Mouse (Mus musculus): ENCODE measurements at regions not wholly inside any gene's neighbourhood (a gene's known extent, or its start where the extent isn't known, plus 50 kb on each side); places are given as distances from the start of the nearest gene placed in this dataset.

DNA sequence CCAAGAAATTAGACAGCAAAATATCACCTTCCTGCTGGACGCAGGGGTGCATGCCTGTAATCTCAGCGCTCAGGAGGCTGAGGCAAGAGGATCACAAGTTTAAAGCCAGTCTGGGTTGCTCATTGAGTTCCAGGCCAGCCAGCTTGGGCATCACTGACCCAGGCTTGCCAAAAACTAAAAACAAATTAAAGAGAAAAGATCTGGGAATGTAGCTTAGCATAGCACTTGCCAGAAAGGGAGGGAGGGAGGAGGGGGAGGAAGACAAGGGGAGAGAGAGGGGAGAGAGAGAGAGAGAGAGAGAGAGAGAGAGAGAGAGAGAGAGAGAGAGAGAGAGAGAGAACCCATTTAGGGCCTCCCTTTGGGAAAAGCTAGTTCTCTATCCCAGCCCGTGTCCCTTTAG is 112.7 kb upstream of the Thy1 start:
- TF ChIP-seq MAX (IDR thresholded peaks at IDR 0.05; ENCODE audit: low read length), result no peak
- TF ChIP-seq CHD2 (IDR thresholded peaks at IDR 0.05; ENCODE audit: low read length), result no peak
- TF ChIP-seq POLR2A (IDR thresholded peaks at IDR 0.05; ENCODE audit: control insufficient read depth in 1 of 2, insufficient read depth in 1 of 2, low read depth in 1 of 2, low read length in 2 of 2, poor library complexity in 1 of 2), result no peak
- no peak for TF ChIP-seq CTCF (IDR thresholded peaks at IDR 0.05 in 2 of 3, conservative IDR thresholded peaks at IDR 0.05 in 1 of 3; ENCODE audit: control insufficient read depth in 1 of 3, insufficient read depth in 1 of 3, low read depth in 2 of 3, low read length in 3 of 3, poor library complexity in 1 of 3, severe bottlenecking in 1 of 3)
- TF ChIP-seq GATA1 (IDR thresholded peaks at IDR 0.05; ENCODE audit: low read depth, low read length), result no peak
- no peak for TF ChIP-seq KAT2A (conservative IDR thresholded peaks at IDR 0.05; ENCODE audit: low read depth, low read length)
